Mouse (Mus musculus) forebrain, embryonic 15.5 days (tissue): ENCODE data around the gene Gm28551. TPM values are rescaled to one million over a fixed set of nuclear protein-coding genes. Genes with fewer than 3 reads are reported as not detected.

Source experiments
- ATAC-seq: fragments of 200-750 bp; cut with Nextera tagmentation; replicated peaks from 2 replicates; pipeline ENCODE4 v1.8.0; 2017; ENCODE audit warnings: mild to moderate bottlenecking, moderate TSS enrichment, moderate library complexity
- H3K27ac ChIP-seq: fragments of 300-500 bp; sonication (generic); replicated peaks from 2 replicates; pipeline ENCODE4 v1.5.1; 2015; ENCODE audit warnings: mild to moderate bottlenecking, inconsistent platforms
- H3K27me3 ChIP-seq: fragments of 300-500 bp; sonication (generic); 2 replicates; pipeline ENCODE4 v1.6.1; 2015; ENCODE audit warnings: inconsistent platforms
- H3K36me3 ChIP-seq: fragments of 300-500 bp; sonication (generic); 2 replicates; pipeline ENCODE4 v1.6.1; 2015; ENCODE audit warnings: mild to moderate bottlenecking, inconsistent platforms
- H3K4me1 ChIP-seq: fragments of 300-500 bp; sonication (generic); 2 replicates; pipeline ENCODE4 v1.6.1; 2015; ENCODE audit warnings: inconsistent platforms
- H3K4me2 ChIP-seq: fragments of 300-500 bp; sonication (generic); replicated peaks from 2 replicates; pipeline ENCODE4 v1.6.1; 2015; ENCODE audit warnings: mild to moderate bottlenecking, inconsistent platforms
- H3K4me3 ChIP-seq: fragments of 300-500 bp; sonication (generic); 2 replicates; pipeline ENCODE4 v1.5.1; 2015; ENCODE audit warnings: mild to moderate bottlenecking, inconsistent platforms
- H3K9ac ChIP-seq: fragments of 300-500 bp; sonication (generic); replicated peaks from 2 replicates; pipeline ENCODE4 v1.6.1; 2015; ENCODE audit warnings: mild to moderate bottlenecking, inconsistent platforms
- H3K9me3 ChIP-seq: fragments of 300-500 bp; sonication (generic); 2 replicates; pipeline ENCODE4 v1.6.1; 2016; ENCODE audit warnings: inconsistent platforms
- WGBS: fragments of 180-500 bp; shearing (Covaris S2); methylation state at CpG from one replicate; pipeline ENCODE4 v1.1.7; 2015; ENCODE audit warnings: mixed read lengths; 5-methylcytosine and 5-hydroxymethylcytosine counted together
- polyA plus RNA-seq: library from polyadenylated mRNA; unstranded; fragments of >200 nt; fragmentation: Nextera tagmentation; extraction: Ambion mirVana; gene quantifications from 2 replicates; pipeline ENCODE4 v1.2.1, GENCODE M21; 2015

Gene Gm28551
- polyA plus RNA-seq, 1 experiment from 2014 or later = 2.0 TPM

DNA sequence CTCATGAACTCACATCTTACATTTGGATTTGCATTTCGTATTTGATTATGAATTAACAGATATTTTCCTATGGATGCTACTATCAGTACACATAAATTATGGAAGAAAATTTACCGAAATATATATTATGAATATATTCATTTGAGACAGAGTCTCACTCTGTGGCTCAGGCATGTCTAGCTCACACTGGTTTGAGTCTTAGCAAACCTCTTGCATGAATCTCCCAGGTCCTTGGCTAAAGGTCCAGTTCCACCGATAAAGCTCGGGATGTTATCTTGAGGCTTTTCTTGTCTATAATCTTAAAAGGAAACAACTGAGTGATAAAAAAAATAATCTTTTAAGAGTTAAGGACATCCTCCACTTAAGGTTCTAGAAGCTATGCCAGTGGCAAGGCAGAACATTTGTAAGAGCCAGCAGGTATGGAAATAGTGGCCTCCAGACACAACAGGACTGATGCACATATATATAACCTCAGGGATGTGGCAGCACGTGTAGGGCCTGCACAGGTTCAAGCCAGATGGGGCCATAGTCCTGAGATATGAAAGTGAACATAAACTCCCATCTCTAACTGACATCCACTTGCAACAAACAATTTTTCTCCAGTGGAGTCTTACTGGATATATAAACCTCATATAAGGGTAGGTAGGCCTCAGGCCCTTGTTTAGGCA lies 27.5 kb downstream of the Gm28551 start:
- no peak for ATAC-seq
- Histone ChIP-seq H3K4me3 (no peak overlapping the region), H3K36me3 (peaks cover 10% of the 10 kb centered on the region), H3K27ac (no peak overlapping the region), H3K4me1 (no peaks in the 10 kb centered on the region), H3K9me3 (no peaks in the 10 kb centered on the region), H3K9ac (no peak overlapping the region), H3K4me2 (no peak overlapping the region), H3K27me3 (no peaks in the 10 kb centered on the region)
- WGBS = 96% methylated on average over 5 of the region's 5 CpGs

DNA sequence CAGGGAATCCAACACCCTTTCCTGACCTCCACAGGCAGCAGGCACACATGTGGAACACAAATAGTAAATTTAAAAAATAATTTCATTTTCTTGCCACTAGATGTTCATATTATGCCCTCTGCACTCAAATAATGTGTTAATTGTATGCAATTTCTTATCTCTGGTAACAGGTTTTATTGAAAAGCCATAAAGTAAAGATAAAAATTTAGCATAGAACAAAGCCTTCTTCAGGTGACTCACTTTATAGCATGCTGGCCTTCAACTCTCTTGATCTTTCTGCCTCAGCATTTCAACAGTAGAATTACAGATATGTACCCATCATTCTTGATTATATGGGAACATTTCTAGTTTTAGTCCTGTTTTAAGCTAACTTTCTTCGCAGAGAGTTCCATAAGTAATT lies 28.2 kb downstream of the Gm28551 start:
- H3K4me1 ChIP-seq = no peaks in the 10 kb centered on the region
- H3K36me3 ChIP-seq = peaks cover 12% of the 10 kb centered on the region
- no peak overlapping the region for H3K4me2 ChIP-seq
- no peak overlapping the region for H3K4me3 ChIP-seq
- H3K27me3 ChIP-seq = no peaks in the 10 kb centered on the region
- 94% methylated on average over 1 of the region's 1 CpGs for WGBS
- no peak overlapping the region for H3K9ac ChIP-seq
- ATAC-seq = no peak
- no peaks in the 10 kb centered on the region for H3K9me3 ChIP-seq
- no peak overlapping the region for H3K27ac ChIP-seq

- H3K27ac ChIP-seq = no peak overlapping the region
- 95% methylated on average over 5 of the region's 5 CpGs for WGBS
- no peaks in the 10 kb centered on the region for H3K9me3 ChIP-seq
- no peaks in the 10 kb centered on the region for H3K27me3 ChIP-seq
- no peak overlapping the region for H3K9ac ChIP-seq
- no peak for ATAC-seq
- no peak overlapping the region for H3K4me3 ChIP-seq
- H3K4me1 ChIP-seq = no peaks in the 10 kb centered on the region
- H3K36me3 ChIP-seq = peaks cover 16% of the 10 kb centered on the region
- no peak overlapping the region for H3K4me2 ChIP-seq
Observed at GRCm38 (mm10) chr1:53323254-53323653, 29.2 kb downstream of the Gm28551 start.

- no peak overlapping the region for H3K27ac ChIP-seq
- H3K27me3 ChIP-seq = no peaks in the 10 kb centered on the region
- ATAC-seq = no peak
Observed at GRCm38 (mm10) chr1:53321662-53322344, 30.7 kb downstream of the Gm28551 start.

GRCm38 (mm10) chr1:53312989-53313967 lies 39.2 kb downstream of the Gm28551 start, which contains the start of gene Osgepl1:
Osgepl1 (plus strand) TSS chr1:53313624.
- H3K9me3 ChIP-seq = no peaks in the 10 kb centered on the region
- 3% methylated on average over 27 of the region's 27 CpGs for WGBS
- peaks cover 9% of the 10 kb centered on the region for H3K36me3 ChIP-seq

More at GRCm38 (mm10) chr1:53321662-53322344, 30.7 kb downstream of the Gm28551 start:
- Histone ChIP-seq H3K36me3 (peaks cover 25% of the 10 kb centered on the region), H3K4me2 (no peak overlapping the region), H3K4me1 (no peaks in the 10 kb centered on the region), H3K9ac (no peak overlapping the region), H3K4me3 (no peak overlapping the region), H3K9me3 (no peaks in the 10 kb centered on the region)
- WGBS = 95% methylated on average over 4 of the region's 4 CpGs

GRCm38 (mm10) chr1:53300506-53300905 lies 52.0 kb downstream of the Gm28551 start:
- Histone ChIP-seq H3K9me3 (no peaks in the 10 kb centered on the region), H3K4me2 (no peak overlapping the region), H3K4me1 (peaks cover 17% of the 10 kb centered on the region), H3K9ac (no peak overlapping the region), H3K27ac (no peak overlapping the region), H3K36me3 (no peaks in the 10 kb centered on the region), H3K27me3 (no peaks in the 10 kb centered on the region), H3K4me3 (no peak overlapping the region)
- 86% methylated on average over 4 of the region's 4 CpGs for WGBS
- no peak for ATAC-seq

More at GRCm38 (mm10) chr1:53312989-53313967, 39.2 kb downstream of the Gm28551 start, which contains the start of gene Osgepl1:
- H3K27me3 ChIP-seq = no peaks in the 10 kb centered on the region
- H3K4me1 ChIP-seq = peaks cover 13% of the 10 kb centered on the region
- H3K27ac ChIP-seq = peak within 1 kb of the TSS; percentile 84
- H3K4me3 ChIP-seq = peak within 1 kb of the TSS; percentile 58
- peak within 1 kb of the TSS; percentile 58 for H3K4me2 ChIP-seq
- peak; percentile 99 for ATAC-seq
- peak within 1 kb of the TSS; percentile 82 for H3K9ac ChIP-seq

- peak; percentile 100 for ATAC-seq
- Histone ChIP-seq H3K27ac (peak within 1 kb of the TSS; percentile 86), H3K4me1 (peaks cover 17% of the 10 kb centered on the region), H3K4me2 (peak within 1 kb of the TSS; percentile 64), H3K9me3 (no peaks in the 10 kb centered on the region), H3K36me3 (no peaks in the 10 kb centered on the region), H3K4me3 (peak within 1 kb of the TSS; percentile 77), H3K9ac (peak within 1 kb of the TSS; percentile 81), H3K27me3 (no peaks in the 10 kb centered on the region)
- WGBS = under 1% methylated on average over 66 of the region's 66 CpGs
Observed at GRCm38 (mm10) chr1:53296581-53297383, 55.7 kb downstream of the Gm28551 start, which contains the start of the genes Pms1, Ormdl1 and Gm28778. Pms1 (minus strand) TSS chr1:53297018. Ormdl1 (plus strand) TSS chr1:53297095. Gm28778 (plus strand) TSS chr1:53297111.

GRCm38 (mm10) chr1:53291197-53291596 lies 61.3 kb downstream of the Gm28551 start:
- WGBS = 85% methylated on average over 3 of the region's 3 CpGs
- Histone ChIP-seq H3K4me1 (0 out of 2 replicates have a peak, but pooled peaks cover 4% of the 10 kb centered on the region), H3K27me3 (no peaks in the 10 kb centered on the region), H3K36me3 (no peaks in the 10 kb centered on the region), H3K4me2 (no peak overlapping the region), H3K27ac (no peak overlapping the region), H3K9me3 (no peaks in the 10 kb centered on the region), H3K9ac (no peak overlapping the region), H3K4me3 (no peak overlapping the region)
- ATAC-seq = no peak

Other genes with a start within 250 kb of the Gm28551 start
- not detected in 2 replicates for gene 1700019A02Rik, start 165.0 kb downstream of the Gm28551 start, polyA plus RNA-seq
- 11.2 and 11.5 TPM in 2 replicates for gene Pms1, start 55.6 kb downstream of the Gm28551 start, polyA plus RNA-seq
- gene Ormdl1, start 55.6 kb downstream of the Gm28551 start, polyA plus RNA-seq = 55.7 and 56.5 TPM in 2 replicates
- gene Gm28778, start 55.6 kb downstream of the Gm28551 start, polyA plus RNA-seq = not detected in 2 replicates
- 22.1 and 23.5 TPM in 2 replicates for gene Osgepl1, start 39.0 kb downstream of the Gm28551 start, polyA plus RNA-seq
- gene Asdurf, start within 50 bp of the Gm28551 start, polyA plus RNA-seq = 2.7 and 11.7 TPM in 2 replicates
- gene Asnsd1, start 85 bp upstream of the Gm28551 start, polyA plus RNA-seq = 57.7 and 59.0 TPM in 2 replicates